Mouse (Mus musculus): ENCODE measurements around the gene Plce1.

DNA sequence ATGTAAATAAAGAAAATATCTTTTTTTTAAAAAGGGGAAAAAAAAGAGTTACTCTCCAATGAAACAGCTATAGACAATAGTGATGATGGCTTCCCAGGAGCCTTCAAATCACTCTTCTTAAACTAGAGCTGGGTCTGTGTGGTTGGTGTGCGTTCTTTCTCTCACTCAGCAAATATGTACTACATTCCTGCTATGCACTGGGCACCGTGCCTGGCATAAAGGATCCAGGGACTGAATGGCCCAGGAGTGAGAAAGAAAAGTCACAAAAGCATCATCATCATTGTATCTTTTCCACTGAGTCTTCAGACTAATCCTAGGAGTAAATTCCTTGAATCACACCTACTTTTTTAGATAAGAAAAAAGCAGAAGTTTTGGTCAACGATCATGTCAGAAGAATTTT is 276.3 kb downstream of the Plce1 start:
- TF ChIP-seq CTCF (conservative IDR thresholded peaks at IDR 0.05; ENCODE audit: insufficient read depth, insufficient read length, low read depth, low read length) (no peak), POLR2A (IDR thresholded peaks at IDR 0.05; ENCODE audit: low read depth, low read length) (no peak)

All from kidney, adult 2 months (tissue).